Mouse (Mus musculus): ENCODE data around the gene Dmrtc1b. TPM values are rescaled to one million over a fixed set of nuclear protein-coding genes. Genes with fewer than 3 reads are reported as not detected.

Dmrtc1b gene
- not detected in 2 replicates for polyA plus RNA-seq (2012; rRNA removed)

DNA sequence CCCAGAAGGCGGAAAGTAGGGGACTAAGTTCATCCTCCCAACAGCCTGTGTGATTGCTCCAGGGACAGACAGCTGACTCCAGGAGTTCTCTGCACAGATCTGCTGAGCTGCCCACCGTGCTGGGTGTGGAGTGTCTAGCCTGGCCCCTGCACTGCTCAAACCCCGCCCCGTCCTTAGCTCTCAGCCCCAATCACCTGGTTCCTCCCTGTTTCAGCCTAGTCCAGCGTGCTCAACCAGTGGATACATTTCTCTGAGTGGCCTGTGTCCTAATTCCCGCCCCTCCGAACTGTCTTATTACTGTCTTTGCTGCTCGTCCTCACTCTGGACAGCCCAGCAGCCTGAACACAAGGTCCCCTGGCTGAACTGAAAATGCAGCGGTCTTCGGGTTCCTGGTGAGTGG lies at the start of gene Dmrtc1b, which contains the start of gene Gm9112:
TSS of gene Dmrtc1b (plus strand) at position 331 of the 400 bp plus-strand sequence.
TSS of gene Gm9112 (minus strand) at position 101 of the 400 bp plus-strand sequence.

GRCm38 (mm10) chrX:102686872-102687271 lies 20.8 kb upstream of the Dmrtc1b start, which contains the start of gene Gm3880:
Gm3880 (minus strand) TSS chrX:102686972.

Other genes with a start within 250 kb of the Dmrtc1b start
- 4.2 and 5.3 TPM in 2 replicates for gene Hdac8, start 202.5 kb upstream of the Dmrtc1b start, polyA plus RNA-seq (2012; rRNA removed)
- 8.1 and 9.7 TPM in 2 replicates for gene Phka1, start 63.6 kb upstream of the Dmrtc1b start, polyA plus RNA-seq (2012; rRNA removed)
- not detected in 2 replicates for gene Gm3880, start 20.9 kb upstream of the Dmrtc1b start, polyA plus RNA-seq (2012; rRNA removed)
- not detected in 2 replicates for gene Gm9112, start 230 bp upstream of the Dmrtc1b start, polyA plus RNA-seq (2012; rRNA removed)
- gene Dmrtc1c1, start 95.1 kb downstream of the Dmrtc1b start, polyA plus RNA-seq (2012; rRNA removed), result not detected in 2 replicates
- not detected in 2 replicates for gene Dmrtc1c2, start 146.8 kb downstream of the Dmrtc1b start, polyA plus RNA-seq (2012; rRNA removed)
- not detected in 2 replicates for gene 1700031F05Rik, start 160.1 kb downstream of the Dmrtc1b start, polyA plus RNA-seq (2012; rRNA removed)
- 1.6 and 2.2 TPM in 2 replicates for gene Dmrtc1a, start 200.8 kb downstream of the Dmrtc1b start, polyA plus RNA-seq (2012; rRNA removed)
- not detected in 2 replicates for gene 1700011M02Rik, start 201.0 kb downstream of the Dmrtc1b start, polyA plus RNA-seq (2012; rRNA removed)
- gene 1700018G05Rik, start 220.5 kb downstream of the Dmrtc1b start, polyA plus RNA-seq (2012; rRNA removed), result not detected in 2 replicates